Mouse (Mus musculus) activated CD4-positive, CD25-positive, alpha-beta regulatory T cell, adult 4 months (primary cell): ENCODE data around the gene Dhx16. TPM values are rescaled to one million over a fixed set of nuclear protein-coding genes. Genes with fewer than 3 reads are reported as not detected.
A peak's percentile ranks its signal among the peaks of the same experiment; 100 is the strongest.
"Not testable (repeated sequence)": the region's sequence is repeated elsewhere in the genome, so short reads cannot be mapped to it uniquely, and the experiment has no call there.

Source experiments
- ATAC-seq: one replicate; pipeline ENCODE4 v1.8.0; 2017
- polyA plus RNA-seq, 2 experiments: library from polyadenylated mRNA; unstranded; fragments of 100-300 nt; shearing (Covaris generic); gene quantifications; one replicate each; pipeline ENCODE4 v1.2.1; 2017

Gene Dhx16
- polyA plus RNA-seq: 10 to 100 TPM; 19.6 to 26.9 TPM

DNA sequence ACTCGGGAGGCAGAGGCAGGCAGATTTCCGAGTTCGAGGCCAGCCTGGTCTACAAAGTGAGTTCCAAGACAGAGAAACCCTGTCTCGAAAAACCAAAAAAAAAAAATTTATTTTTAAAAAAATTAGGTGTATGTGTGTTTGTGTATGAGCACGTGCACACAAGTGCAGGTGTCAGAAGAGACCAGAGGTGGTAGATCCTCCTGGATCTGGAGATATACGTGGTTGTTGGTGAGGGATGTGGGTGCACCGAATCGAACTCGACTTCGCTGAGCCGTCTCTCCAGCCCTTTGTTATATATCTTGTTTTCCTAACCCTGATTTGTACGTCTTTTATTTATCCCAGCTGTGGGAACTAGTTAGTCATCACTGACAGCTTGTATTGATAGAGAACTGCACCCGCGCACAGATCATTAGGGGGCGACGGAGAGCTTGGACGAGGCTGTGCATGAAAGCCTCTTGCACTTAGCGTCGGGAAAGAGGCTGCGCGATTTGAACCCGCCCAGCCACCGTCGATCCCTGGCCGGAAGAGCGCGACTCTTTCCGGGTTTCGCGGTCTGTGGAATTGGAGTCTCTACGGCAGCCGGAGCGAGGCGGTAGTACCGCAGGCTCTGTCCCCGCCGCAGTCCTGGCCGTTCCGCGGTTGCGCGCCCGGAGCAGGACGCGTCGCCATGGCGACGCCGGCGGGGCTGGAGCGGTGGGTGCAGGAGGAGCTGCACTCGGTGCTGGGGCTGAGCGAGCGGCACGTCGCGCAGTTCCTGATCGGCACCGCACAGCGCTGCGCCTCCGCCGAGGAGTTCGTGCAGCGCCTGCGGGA is at the start of gene Dhx16:
Gene Dhx16 (plus strand): TSS at position 575 of the 813 bp plus-strand sequence.
- peak; percentile 88 for ATAC-seq

- no peak for ATAC-seq
Measured at GRCm38 (mm10) chr17:35832400-35833238, 47.0 kb upstream of the Dhx16 start.

DNA sequence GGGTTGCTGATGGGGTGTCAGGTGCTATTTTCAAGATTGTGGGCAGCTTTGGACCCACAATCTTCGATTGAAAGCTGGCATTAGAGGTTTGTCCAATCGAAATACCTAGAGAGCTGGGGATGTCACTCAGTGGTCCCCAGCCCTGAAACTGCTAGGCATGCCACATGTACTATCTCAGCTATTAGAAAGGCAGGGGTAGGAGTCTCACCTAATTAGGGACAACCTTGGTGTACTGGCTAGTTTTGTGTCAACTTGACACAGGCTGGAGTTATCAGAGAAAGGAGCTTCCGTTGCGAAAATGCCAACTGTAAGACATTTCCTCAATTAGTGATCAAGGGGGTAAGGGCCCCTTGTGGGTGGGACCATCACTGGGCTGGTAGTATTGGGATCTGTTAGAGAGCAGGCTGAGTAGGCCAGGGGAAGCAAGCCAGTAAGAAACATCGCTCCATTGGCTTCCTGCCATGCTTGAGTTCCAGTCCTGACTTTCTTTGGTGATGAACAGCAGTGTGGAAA is 46.3 kb upstream of the Dhx16 start:
- no peak for ATAC-seq

- no peak for ATAC-seq
Measured at GRCm38 (mm10) chr17:35833894-35834293, 45.7 kb upstream of the Dhx16 start.

DNA sequence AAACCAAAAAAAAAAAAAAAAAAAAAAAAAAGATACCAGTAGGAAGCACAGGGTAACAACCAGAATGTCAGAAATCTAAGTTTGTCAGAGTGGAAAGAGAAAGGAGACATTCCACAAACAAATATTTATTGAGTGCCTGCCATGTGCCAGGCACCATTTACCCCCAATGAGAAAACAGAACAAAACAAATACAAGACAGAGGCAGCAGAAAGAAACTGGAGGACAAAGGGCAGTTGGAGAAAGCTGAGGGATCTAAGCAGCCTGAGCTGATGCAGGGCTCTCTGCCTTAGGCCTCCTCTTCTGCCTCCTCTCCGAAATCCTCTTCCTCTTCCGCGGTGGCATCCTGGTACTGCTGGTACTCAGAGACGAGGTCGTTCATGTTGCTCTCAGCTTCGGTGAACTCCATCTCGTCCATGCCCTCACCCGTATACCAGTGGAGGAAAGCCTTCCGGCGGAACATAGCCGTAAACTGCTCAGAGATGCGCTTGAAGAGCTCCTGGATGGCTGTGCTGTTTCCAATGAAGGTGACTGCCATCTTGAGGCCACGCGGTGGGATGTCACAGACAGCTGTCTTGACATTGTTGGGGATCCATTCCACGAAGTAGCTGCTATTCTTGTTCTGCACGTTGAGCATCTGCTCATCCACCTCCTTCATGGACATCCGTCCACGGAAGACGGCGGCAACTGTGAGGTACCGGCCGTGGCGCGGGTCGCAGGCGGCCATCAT is 44.8 kb upstream of the Dhx16 start:
- ATAC-seq: no peak

DNA sequence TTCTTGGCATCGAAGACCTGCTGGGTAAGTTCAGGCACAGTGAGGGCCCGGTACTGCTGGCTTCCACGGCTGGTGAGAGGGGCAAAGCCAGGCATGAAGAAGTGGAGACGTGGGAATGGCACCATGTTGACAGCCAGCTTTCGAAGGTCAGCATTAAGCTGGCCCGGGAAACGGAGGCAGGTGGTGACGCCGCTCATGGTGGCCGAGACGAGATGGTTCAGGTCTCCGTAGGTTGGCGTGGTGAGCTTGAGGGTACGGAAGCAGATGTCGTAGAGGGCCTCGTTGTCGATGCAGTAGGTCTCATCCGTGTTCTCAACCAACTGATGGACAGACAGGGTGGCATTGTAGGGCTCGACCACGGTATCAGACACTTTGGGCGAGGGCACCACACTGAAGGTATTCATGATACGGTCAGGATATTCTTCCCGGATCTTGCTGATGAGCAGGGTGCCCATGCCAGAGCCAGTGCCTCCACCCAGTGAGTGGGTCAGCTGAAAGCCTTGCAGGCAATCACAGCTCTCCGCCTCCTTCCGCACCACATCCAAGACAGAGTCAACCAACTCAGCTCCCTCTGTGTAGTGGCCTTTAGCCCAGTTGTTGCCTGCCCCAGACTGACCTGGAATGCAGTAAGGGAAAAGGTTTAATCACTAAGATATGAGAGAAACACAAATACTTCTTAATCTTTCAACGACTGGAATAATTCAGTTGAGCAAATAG is 44.0 kb upstream of the Dhx16 start:
- ATAC-seq: no peak

GRCm38 (mm10) chr17:35836178-35836965 is 43.2 kb upstream of the Dhx16 start:
- ATAC-seq: no peak

GRCm38 (mm10) chr17:35836991-35837422 is 42.6 kb upstream of the Dhx16 start:
- ATAC-seq: no peak

DNA sequence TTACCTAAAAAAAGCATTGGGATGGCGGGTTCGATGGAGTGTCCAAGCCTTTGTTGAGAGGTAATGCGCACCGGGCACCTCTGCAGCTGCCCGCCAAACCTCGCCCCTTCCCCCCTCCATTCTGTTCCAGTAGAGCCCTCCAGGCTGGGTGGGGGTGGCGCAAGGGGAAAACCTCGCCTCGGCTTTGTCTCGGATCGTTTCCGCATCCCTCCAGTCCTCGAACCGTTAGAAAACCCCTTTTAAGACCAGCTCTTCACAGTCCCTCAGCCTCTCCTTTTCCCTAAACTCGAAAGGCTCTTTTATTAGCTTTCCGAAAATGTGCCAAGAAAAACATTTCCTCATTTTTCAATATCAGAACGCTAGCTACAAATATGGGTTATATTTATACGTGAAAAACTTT is 42.1 kb upstream of the Dhx16 start:
- no peak for ATAC-seq

- peak; percentile 40 for ATAC-seq
Measured at GRCm38 (mm10) chr17:35838122-35838544, 41.5 kb upstream of the Dhx16 start, which contains the start of gene Tubb5. TSS of gene Tubb5 (minus strand) at chr17:35838306.

GRCm38 (mm10) chr17:35838570-35838969 is 41.0 kb upstream of the Dhx16 start:
- ATAC-seq: no peak

- not testable (repeated sequence) for ATAC-seq
Measured at GRCm38 (mm10) chr17:35839002-35839401, 40.6 kb upstream of the Dhx16 start.

DNA sequence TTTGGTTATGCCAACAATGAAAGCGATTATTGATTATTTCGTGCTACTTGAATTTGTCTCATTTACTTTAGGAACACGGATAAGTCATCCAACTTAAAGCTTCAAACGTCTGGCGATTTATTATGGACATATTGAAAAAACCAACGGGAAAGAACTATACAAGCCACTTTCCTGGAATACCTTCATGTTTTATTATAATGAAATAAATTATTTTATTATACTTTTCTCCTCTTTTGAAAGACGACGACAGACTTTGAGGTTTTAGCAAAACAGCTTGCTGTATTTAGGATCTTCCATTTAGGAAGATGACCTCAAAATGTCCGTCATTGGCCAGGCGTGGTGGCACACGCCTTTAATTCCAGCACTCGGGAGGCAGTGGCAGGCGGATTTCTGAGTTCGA is 39.1 kb upstream of the Dhx16 start:
- ATAC-seq: no peak

DNA sequence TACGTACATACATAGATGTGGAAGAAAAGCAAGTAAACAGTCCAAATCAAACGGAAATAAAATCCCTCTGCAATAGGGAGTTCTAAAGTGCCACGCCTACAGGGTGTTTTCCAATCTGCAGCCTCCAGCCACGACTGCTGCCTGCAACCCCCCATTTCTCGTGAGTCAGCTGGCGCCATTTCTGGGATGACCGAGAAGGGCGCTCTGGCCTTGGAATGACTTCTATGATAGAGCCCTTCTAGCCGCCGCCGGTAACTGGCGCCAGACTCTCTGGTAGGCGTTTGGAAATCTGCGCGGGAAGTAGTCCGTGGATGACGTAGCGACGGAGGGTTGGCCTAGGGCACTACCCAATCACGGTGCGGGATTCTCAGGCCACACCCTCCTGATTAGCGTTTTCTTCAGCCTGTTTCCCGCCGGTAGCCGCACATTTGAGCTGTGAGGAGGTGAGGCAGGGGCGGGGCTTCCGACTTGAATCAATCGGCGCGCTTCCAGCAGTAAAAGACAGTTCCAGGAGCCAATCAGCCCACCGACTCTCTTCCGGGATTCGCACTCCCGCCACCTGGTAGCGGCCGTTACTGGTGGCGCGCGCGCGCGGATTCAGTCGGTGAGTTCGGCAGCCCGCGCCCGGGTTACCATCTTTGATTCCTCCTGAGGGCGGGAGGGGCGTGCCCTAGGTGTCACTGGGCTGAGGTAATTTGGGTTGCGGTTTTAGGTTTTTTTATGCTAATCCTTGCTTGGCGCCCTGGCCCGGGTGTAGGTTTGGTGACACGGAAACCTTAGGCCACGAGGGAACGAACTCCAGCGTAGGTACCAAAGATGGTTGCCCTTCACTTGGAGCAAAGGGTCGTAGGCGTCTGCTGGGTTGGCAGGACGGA is 38.3 kb upstream of the Dhx16 start, which contains the start of gene Mdc1:
Gene Mdc1 (plus strand): TSS at position 440 of the 875 bp plus-strand sequence.
- peak; percentile 82 for ATAC-seq

GRCm38 (mm10) chr17:35842006-35842405 is 37.6 kb upstream of the Dhx16 start:
- ATAC-seq: no peak

DNA sequence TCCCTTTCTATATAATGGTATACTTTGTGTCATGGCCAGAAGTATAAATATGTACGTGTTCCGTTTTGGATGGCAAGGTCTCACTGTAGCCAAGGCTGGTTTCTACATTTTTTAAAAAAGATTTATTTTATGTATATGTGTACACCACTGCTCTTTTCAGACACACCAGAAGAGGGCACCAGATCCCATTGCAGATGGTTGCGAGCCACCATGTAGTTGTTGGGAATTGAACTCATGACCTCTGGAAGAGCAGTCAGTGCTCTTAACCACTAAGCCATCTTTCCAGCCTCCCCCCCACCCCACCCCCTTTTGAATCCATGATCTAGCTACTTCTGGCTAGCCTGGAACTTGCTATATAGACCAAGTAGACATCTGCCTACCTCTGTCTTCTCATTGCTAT is 36.1 kb upstream of the Dhx16 start:
- no peak for ATAC-seq

DNA sequence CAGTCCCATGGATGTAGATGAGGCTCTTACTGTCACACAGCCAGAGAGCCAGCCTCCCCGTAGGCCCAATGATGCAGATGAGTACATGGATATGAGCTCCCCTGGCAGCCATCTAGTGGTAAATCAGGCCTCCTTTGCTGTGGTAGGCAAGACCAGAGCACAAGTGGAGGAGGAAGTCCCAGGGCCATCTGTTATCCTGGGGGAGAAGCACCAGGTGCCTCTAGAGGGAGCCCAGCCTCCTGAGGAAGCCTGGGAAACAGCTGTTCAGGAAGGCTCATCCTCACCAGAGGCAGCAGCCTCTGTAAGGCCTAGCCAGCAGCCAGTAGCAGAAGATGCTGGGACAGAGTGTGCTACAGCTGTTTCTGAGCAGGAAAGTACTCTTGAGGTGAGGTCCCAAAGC is 31.5 kb upstream of the Dhx16 start:
- no peak for ATAC-seq

DNA sequence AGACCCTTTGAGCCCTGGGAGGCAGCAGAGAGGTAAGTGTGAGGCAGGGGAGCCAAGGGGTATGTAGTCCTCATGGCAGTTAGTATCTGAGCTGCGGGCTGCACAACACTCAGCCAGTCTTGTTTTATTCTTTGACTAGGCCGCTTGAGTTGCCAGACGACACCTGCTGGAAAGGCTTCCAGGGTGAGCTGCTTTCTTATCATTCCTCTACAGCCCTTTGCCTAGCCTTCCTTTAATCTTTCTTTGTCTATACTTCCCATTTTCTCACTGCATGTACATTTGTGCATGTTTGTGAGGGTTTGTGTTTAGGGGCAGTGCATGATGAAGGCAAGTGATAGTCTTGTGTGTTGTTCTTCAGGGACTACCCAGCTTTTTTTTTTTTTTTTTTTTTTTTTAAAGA is 28.6 kb upstream of the Dhx16 start:
- ATAC-seq: no peak

- no peak for ATAC-seq
Measured at GRCm38 (mm10) chr17:35859371-35859770, 20.2 kb upstream of the Dhx16 start.

- ATAC-seq: no peak
Measured at GRCm38 (mm10) chr17:35859835-35860234, 19.8 kb upstream of the Dhx16 start.
